Mouse (Mus musculus) heart, embryonic 10.5 days (tissue): ENCODE measurements around the gene Hoxd8. TPM values are rescaled to one million over a fixed set of nuclear protein-coding genes. Genes with fewer than 3 reads are reported as not detected.
A peak's percentile ranks its signal among the peaks of the same experiment; 100 is the strongest.

Source experiments
- DNase-seq: peaks from one replicate; pipeline ENCODE4 v3.0.0-alpha.2; 2017; ENCODE audit warnings: low spot score
- H3K27ac ChIP-seq: fragments of 300-500 bp; sonication (generic); 2 replicates; pipeline ENCODE4 v1.5.1; 2016; ENCODE audit warnings: mild to moderate bottlenecking
- H3K27me3 ChIP-seq: fragments of 300-500 bp; sonication (generic); 2 replicates; pipeline ENCODE4 v1.6.1; 2016; ENCODE audit warnings: mild to moderate bottlenecking; ENCODE audit not compliant: poor library complexity, insufficient read depth, severe bottlenecking
- H3K36me3 ChIP-seq: fragments of 300-500 bp; sonication (generic); 2 replicates; pipeline ENCODE4 v1.6.1; 2016; ENCODE audit warnings: mild to moderate bottlenecking, moderate library complexity
- H3K4me1 ChIP-seq: fragments of 300-500 bp; sonication (generic); 2 replicates; pipeline ENCODE4 v1.6.1; 2016; ENCODE audit warnings: mild to moderate bottlenecking
- H3K4me3 ChIP-seq: fragments of 300-500 bp; sonication (generic); 2 replicates; pipeline ENCODE4 v1.5.1; 2016; ENCODE audit warnings: mild to moderate bottlenecking, moderate library complexity
- H3K9me3 ChIP-seq: fragments of 300-500 bp; sonication (generic); 2 replicates; pipeline ENCODE4 v1.6.1; 2016; ENCODE audit warnings: mild to moderate bottlenecking, moderate library complexity
- WGBS: fragments of 180-500 bp; shearing (Covaris S2); methylation state at CpG from one replicate; pipeline ENCODE4 v1.1.7; 2016; 5-methylcytosine and 5-hydroxymethylcytosine counted together
- polyA plus RNA-seq: library from polyadenylated mRNA; unstranded; fragments of >200 nt; fragmentation: Nextera tagmentation; extraction: Ambion mirVana; gene quantifications from 2 replicates; pipeline ENCODE4 v1.2.1, GENCODE M21; 2016

Hoxd8 gene
- polyA plus RNA-seq, 1 experiment from 2014 or later: 1.3 TPM

GRCm38 (mm10) chr2:74684106-74684505 lies 20.3 kb upstream of the Hoxd8 start:
- Histone ChIP-seq H3K27ac (no peak overlapping the region), H3K9me3 (no peaks in the 10 kb centered on the region), H3K4me1 (peaks cover 32% of the 10 kb centered on the region), H3K36me3 (no peaks in the 10 kb centered on the region), H3K4me3 (no peak overlapping the region), H3K27me3 (peaks cover 100% of the 10 kb centered on the region)
- WGBS: 1% methylated on average over 12 of the region's 12 CpGs
- DNase-seq: no peak

- no peak overlapping the region for H3K27ac ChIP-seq
- peaks cover 25% of the 10 kb centered on the region for H3K4me1 ChIP-seq
Measured at GRCm38 (mm10) chr2:74685059-74685603, 19.3 kb upstream of the Hoxd8 start.

GRCm38 (mm10) chr2:74686301-74686987 lies 18.0 kb upstream of the Hoxd8 start:
- peak; percentile 76 for DNase-seq
- Histone ChIP-seq H3K27ac (no peak overlapping the region), H3K9me3 (no peaks in the 10 kb centered on the region), H3K4me3 (no peak overlapping the region), H3K27me3 (peaks cover 98% of the 10 kb centered on the region), H3K36me3 (no peaks in the 10 kb centered on the region), H3K4me1 (peaks cover 26% of the 10 kb centered on the region)
- 4% methylated on average over 17 of the region's 17 CpGs for WGBS

More at GRCm38 (mm10) chr2:74685059-74685603, 19.3 kb upstream of the Hoxd8 start:
- H3K36me3 ChIP-seq: no peaks in the 10 kb centered on the region
- no peak overlapping the region for H3K4me3 ChIP-seq
- peaks cover 100% of the 10 kb centered on the region for H3K27me3 ChIP-seq
- peak; percentile 51 for DNase-seq
- H3K9me3 ChIP-seq: no peaks in the 10 kb centered on the region
- 10% methylated on average over 4 of the region's 4 CpGs for whole genome bisulfite sequencing

- Histone ChIP-seq H3K36me3 (no peaks in the 10 kb centered on the region), H3K9me3 (no peaks in the 10 kb centered on the region), H3K4me3 (0 out of 2 replicates have a peak overlapping the region, but pooled peaks have one; percentile 3), H3K27me3 (peaks cover 98% of the 10 kb centered on the region), H3K27ac (no peak overlapping the region), H3K4me1 (peaks cover 23% of the 10 kb centered on the region; the same call in 1 of the 2 replicates)
- under 1% methylated on average over 27 of the region's 27 CpGs for whole genome bisulfite sequencing
- peak; percentile 71 for DNase-seq
Measured at GRCm38 (mm10) chr2:74686988-74687697, 17.3 kb upstream of the Hoxd8 start.

GRCm38 (mm10) chr2:74687698-74688555 lies 16.5 kb upstream of the Hoxd8 start:
- Histone ChIP-seq H3K27ac (no peak overlapping the region; the same call in 1 of the 2 replicates), H3K36me3 (no peaks in the 10 kb centered on the region), H3K4me3 (0 out of 2 replicates have a peak overlapping the region, but pooled peaks have one; percentile 3), H3K27me3 (peaks cover 98% of the 10 kb centered on the region), H3K9me3 (no peaks in the 10 kb centered on the region), H3K4me1 (peaks cover 16% of the 10 kb centered on the region; the same call in 1 of the 2 replicates)
- DNase-seq: no peak
- WGBS: under 1% methylated on average over 31 of the region's 31 CpGs

GRCm38 (mm10) chr2:74688795-74689573 lies 15.4 kb upstream of the Hoxd8 start:
- Histone ChIP-seq H3K27ac (no peak overlapping the region), H3K27me3 (peaks cover 98% of the 10 kb centered on the region)

GRCm38 (mm10) chr2:74689574-74690337 lies 14.7 kb upstream of the Hoxd8 start:
- no peak overlapping the region for H3K4me3 ChIP-seq
- peaks cover 98% of the 10 kb centered on the region for H3K27me3 ChIP-seq
- H3K9me3 ChIP-seq: no peaks in the 10 kb centered on the region
- DNase-seq: peak; percentile 75
- H3K27ac ChIP-seq: no peak overlapping the region
- H3K4me1 ChIP-seq: peaks cover 14% of the 10 kb centered on the region; the same call in 1 of the 2 replicates
- under 1% methylated on average over 24 of the region's 24 CpGs for WGBS
- no peaks in the 10 kb centered on the region for H3K36me3 ChIP-seq

More at GRCm38 (mm10) chr2:74688795-74689573, 15.4 kb upstream of the Hoxd8 start:
- H3K4me1 ChIP-seq: peaks cover 14% of the 10 kb centered on the region; the same call in 1 of the 2 replicates
- DNase-seq: no peak
- no peaks in the 10 kb centered on the region for H3K9me3 ChIP-seq
- H3K4me3 ChIP-seq: no peak overlapping the region
- no peaks in the 10 kb centered on the region for H3K36me3 ChIP-seq
- WGBS: 2% methylated on average over 12 of the region's 12 CpGs

- WGBS: 5% methylated on average over 8 of the region's 8 CpGs
- no peak for DNase-seq
- H3K9me3 ChIP-seq: no peaks in the 10 kb centered on the region
- peaks cover 98% of the 10 kb centered on the region for H3K27me3 ChIP-seq
- no peak overlapping the region for H3K27ac ChIP-seq
- no peak overlapping the region for H3K4me3 ChIP-seq
- peaks cover 14% of the 10 kb centered on the region; the same call in 1 of the 2 replicates for H3K4me1 ChIP-seq
- no peaks in the 10 kb centered on the region for H3K36me3 ChIP-seq
Measured at GRCm38 (mm10) chr2:74690338-74690716, 14.1 kb upstream of the Hoxd8 start.

GRCm38 (mm10) chr2:74691022-74691951 lies 13.1 kb upstream of the Hoxd8 start, which contains the start of gene Hoxd10:
TSS of gene Hoxd10 (plus strand) at chr2:74691924.
- 1% methylated on average over 56 of the region's 56 CpGs for WGBS
- peaks cover 14% of the 10 kb centered on the region; the same call in 1 of the 2 replicates for H3K4me1 ChIP-seq
- peak; percentile 89 for DNase-seq
- peaks cover 98% of the 10 kb centered on the region for H3K27me3 ChIP-seq
- H3K36me3 ChIP-seq: no peaks in the 10 kb centered on the region
- no peaks in the 10 kb centered on the region for H3K9me3 ChIP-seq
- H3K27ac ChIP-seq: no peak within 1 kb of the TSS
- H3K4me3 ChIP-seq: peak within 1 kb of the TSS; percentile 49

GRCm38 (mm10) chr2:74691995-74692807 lies 12.2 kb upstream of the Hoxd8 start:
- H3K36me3 ChIP-seq: no peaks in the 10 kb centered on the region
- H3K27me3 ChIP-seq: peaks cover 98% of the 10 kb centered on the region
- peaks cover 14% of the 10 kb centered on the region; the same call in 1 of the 2 replicates for H3K4me1 ChIP-seq
- H3K4me3 ChIP-seq: peak overlapping the region; percentile 49
- no peak overlapping the region for H3K27ac ChIP-seq
- no peak for DNase-seq
- 5% methylated on average over 35 of the region's 35 CpGs for WGBS
- no peaks in the 10 kb centered on the region for H3K9me3 ChIP-seq
